ENCODE assay signal across 10 mouse cellular contexts in genomic region chr6:66367263-66367662, GRCm38 (mm10).
DNase-seq lines count a peak whose midpoint lies in the region; ATAC-seq and TF ChIP-seq lines count a peak whose summit lies in the region.
"Had no signal": no experiment of that assay in that cellular context is flagged by ENCODE, and none has a peak within 500 bp of the region (broad histone marks: within the 10 kb centered on the region; RNA-seq: fewer than 3 reads in every experiment).

No protein-coding gene starts in this region.

- TF ChIP-seq CTCF in lung, embryonic 14.5 days (IDR thresholded peaks at IDR 0.05; ENCODE audit: low read depth) = no peak

- H3K36me3 ChIP-seq in kidney, embryonic 16.5 days (ENCODE audit: insufficient read depth, low read length) = no peaks in the 10 kb centered on the region
- H3K36me3 ChIP-seq in lung, embryonic 14.5 days (ENCODE audit: insufficient read depth) = no peaks in the 10 kb centered on the region

- no peak overlapping the region for H3K4me2 ChIP-seq in kidney, embryonic 16.5 days (replicated peaks; ENCODE audit: low read depth, low read length)
- H3K4me2 ChIP-seq in lung, embryonic 14.5 days = no peak overlapping the region
- H3K4me2 ChIP-seq: liver, embryonic 11.5 days had no signal

- no peaks in the 10 kb centered on the region for H3K9me3 ChIP-seq in kidney, embryonic 16.5 days (ENCODE audit: low read length)
- H3K9me3 ChIP-seq in lung, embryonic 14.5 days (ENCODE audit: low read depth, low read length) = no peaks in the 10 kb centered on the region

- no peak overlapping the region for H3K4me3 ChIP-seq in kidney, embryonic 16.5 days (ENCODE audit: low read length)
- H3K4me3 ChIP-seq in lung, embryonic 14.5 days (ENCODE audit: low read depth, low read length) = no peak overlapping the region

- peak; percentile 13 to 20 for DNase-seq in cerebellum, postnatal 36 days
- DNase-seq in cerebellum, adult 11-12 months = no peak
- peak; percentile 3 for DNase-seq in kidney, postnatal 14 days
- peak; percentile 19 to 43 for DNase-seq in adrenal gland, postnatal 36 days
- peak; percentile 78 for DNase-seq in lung, embryonic 14.5 days
- DNase-seq in spleen, adult 18-20 months = no peak
- no peak for DNase-seq in left cerebral cortex, adult 18-20 months (ENCODE audit: low spot score in 2 of 2)

- no peaks in the 10 kb centered on the region for H3K27me3 ChIP-seq in kidney, embryonic 16.5 days (ENCODE audit: insufficient read depth, low read length)
- H3K27me3 ChIP-seq in lung, embryonic 14.5 days (ENCODE audit: insufficient read depth, low read length) = no peaks in the 10 kb centered on the region

- no peak overlapping the region for H3K9ac ChIP-seq in kidney, embryonic 16.5 days (replicated peaks; ENCODE audit: low read length)
- H3K9ac ChIP-seq in lung, embryonic 14.5 days = no peak overlapping the region

- no peaks in the 10 kb centered on the region for H3K4me1 ChIP-seq in kidney, embryonic 16.5 days (ENCODE audit: insufficient read depth, low read length)
- H3K4me1 ChIP-seq in lung, embryonic 14.5 days (ENCODE audit: insufficient read depth) = no peaks in the 10 kb centered on the region

- H3K27ac ChIP-seq in kidney, embryonic 16.5 days (ENCODE audit: low read length) = no peak overlapping the region
- no peak overlapping the region for H3K27ac ChIP-seq in lung, embryonic 14.5 days (ENCODE audit: low read depth)
- H3K27ac ChIP-seq: kidney, postnatal 0 days had no signal

- no peak for ATAC-seq in kidney, embryonic 16.5 days (ENCODE audit: low FRiP score, low TSS enrichment)
- ATAC-seq in lung, embryonic 14.5 days (ENCODE audit: insufficient read depth) = no peak

Comparison
In these comparisons a context has a peak if more than half of its experiments do, and no peak if none do; other contexts are left out.
1. DNase-seq: peak in cerebellum, postnatal 36 days (2 of 2), kidney, postnatal 14 days (single experiment), adrenal gland, postnatal 36 days (2 of 2) and lung, embryonic 14.5 days (single experiment); none in cerebellum, adult 11-12 months (single experiment), spleen, adult 18-20 months (0 of 2) and left cerebral cortex, adult 18-20 months (0 of 2).